Mouse (Mus musculus) gastrocnemius, adult 18-20 months (tissue): ENCODE results near the gene Efl1. TPM values are rescaled to one million over a fixed set of nuclear protein-coding genes. Genes with fewer than 3 reads are reported as not detected.
"Not testable (repeated sequence)": the region's sequence is repeated elsewhere in the genome, so short reads cannot be mapped to it uniquely, and the experiment has no call there.

Experiments used
- DNase-seq: peaks from one replicate; pipeline ENCODE4 v3.0.0; 2021; ENCODE audit warnings: low spot score
- total RNA-seq, 2 experiments: library from RNA; stranded (reverse); gene quantifications; 2 replicates each; pipeline ENCODE4 v1.2.3; 2021

The Efl1 gene
- total RNA-seq, 2 experiments from 2014 or later, result 7.3 to 8.2 TPM

DNA sequence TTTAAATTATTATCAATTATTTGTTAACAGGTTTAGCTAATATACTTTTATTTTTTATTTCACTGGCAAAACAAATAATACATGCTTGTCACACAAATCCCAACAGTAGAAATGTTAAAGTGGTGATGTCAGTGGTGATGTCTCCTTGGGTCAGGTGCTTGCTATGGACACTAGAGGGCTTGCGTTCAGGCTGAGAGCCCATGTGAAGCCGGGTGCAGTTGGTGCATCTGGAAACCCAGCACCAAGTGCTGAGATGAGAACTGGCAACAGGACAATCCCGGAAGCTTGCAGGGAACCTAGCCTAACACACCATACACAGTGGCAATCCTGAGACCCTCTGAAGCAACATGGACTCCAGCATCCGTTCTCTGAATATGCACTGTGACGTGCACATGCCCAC lies 70.9 kb downstream of the Efl1 start:
- DNase-seq, result peak; percentile 23

DNA sequence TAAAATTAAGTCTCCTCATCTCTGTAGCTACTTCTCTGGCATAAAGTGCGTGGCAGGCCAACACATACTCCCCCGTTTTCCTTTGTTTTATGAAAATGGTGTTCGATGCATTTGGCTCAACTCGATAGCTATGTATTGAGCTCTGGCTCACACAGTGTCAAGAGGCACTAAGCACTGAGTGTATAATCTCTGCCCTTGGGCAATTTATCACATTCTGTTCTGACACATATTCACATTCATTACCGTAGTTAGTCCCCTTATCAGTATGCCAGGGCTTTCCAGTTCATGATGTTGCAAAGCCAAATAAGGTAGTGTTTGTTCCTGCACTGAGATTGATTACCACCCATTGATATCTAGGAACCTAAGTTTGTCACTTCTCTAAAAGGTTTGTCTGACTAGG lies 71.3 kb downstream of the Efl1 start:
- DNase-seq, result no peak

DNA sequence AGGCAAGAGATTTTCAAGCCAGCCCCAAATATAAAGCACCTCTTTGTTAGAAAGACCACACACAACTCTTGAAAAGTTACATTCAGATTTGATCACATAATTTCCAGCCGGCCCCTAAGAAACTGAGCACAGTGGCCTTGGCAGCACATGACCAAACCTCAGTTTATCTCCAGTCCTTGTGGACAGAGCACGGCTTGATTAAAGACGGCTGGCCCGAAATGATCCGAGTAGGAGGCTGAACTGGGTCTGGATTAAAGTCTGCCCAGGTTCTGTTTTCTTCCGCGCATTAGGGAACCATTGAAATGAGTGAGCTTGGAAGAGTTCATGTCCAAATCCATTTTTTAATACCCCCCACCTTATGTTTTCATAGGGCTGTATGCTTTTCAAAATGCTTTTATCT lies 72.1 kb downstream of the Efl1 start:
- DNase-seq, result no peak

DNA sequence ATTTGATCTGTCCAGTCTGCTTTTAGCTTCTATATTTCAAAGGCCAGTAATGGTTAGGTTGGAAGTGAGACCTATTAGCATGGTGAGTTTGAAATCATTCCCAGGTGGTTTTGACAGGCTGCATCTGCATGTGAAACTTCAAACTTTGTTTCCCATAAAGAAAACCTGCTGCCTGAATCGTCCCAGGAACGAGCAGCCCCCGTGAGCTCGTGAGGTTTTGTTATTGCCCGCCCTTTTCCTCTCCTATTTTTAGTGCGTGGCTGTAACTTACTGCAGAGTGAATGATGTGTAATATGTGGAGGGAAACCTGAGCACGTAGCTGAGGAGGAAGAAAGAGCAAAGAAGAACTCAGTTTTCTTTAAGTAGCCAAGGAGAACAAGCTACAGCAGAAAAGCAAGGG lies 72.5 kb downstream of the Efl1 start:
- DNase-seq, result no peak

DNA sequence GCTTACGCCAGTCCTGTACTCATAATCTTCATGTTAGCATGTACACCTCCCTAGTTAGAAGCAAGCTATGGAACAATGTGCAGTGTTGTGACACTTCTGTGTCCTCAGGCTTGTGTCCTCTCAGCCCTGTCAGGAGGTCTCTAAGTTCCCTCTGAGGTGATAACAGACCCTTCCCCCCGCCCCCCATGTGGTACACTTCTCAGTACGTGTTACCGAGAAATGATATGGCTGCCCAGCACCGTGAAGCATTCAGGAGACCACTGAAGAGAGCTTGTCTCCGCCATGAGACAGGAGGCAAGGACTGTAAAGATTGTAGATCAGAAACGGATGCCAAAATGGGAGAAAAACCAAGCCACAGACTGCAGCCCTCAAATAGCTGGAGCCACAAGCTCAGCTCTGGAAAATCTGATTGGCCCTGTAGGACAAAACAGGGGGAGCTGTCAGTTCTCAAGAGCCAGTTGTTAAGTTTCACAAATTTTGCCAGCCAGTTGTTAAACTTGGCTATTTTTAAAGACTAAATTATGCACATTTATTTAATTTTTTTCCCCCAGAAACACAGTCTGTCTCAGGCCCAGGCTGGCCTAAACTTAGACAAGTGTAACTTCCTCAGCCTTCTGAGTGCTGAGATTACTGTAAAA lies 74.2 kb downstream of the Efl1 start:
- no peak for DNase-seq

DNA sequence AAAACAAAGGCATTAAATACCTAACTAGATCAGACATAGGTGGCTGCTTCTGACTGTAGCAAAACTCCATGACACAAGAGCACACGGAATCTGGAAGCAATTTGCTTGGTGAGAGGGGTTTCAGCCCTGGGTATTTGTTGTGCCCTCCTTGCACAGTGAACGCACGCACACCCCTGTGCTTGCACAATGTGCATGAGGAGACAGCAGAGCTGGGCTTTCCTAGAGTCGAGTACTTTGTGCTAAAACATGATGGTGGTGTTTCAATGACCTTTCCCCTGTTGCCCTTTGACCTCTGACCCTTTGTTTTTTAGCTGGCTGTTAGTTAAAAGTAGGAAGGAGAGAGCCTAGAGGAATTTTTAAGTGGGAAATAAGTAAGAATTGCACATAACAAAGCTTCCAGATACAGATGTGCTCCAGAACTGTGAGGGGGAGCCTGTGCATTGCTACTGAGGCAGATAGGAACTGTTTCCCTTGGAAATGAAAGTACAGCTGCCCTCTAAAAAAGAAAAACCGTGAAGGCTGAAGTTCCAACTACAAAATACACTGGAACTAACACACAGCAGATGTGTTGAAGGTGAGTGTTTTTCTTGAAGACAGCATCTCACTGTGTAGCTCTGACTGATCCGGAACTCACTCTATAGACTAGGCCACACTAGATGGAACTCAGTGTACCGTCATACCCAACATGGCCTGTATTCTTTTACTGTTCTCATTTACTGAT lies 74.9 kb downstream of the Efl1 start:
- no peak for DNase-seq

DNA sequence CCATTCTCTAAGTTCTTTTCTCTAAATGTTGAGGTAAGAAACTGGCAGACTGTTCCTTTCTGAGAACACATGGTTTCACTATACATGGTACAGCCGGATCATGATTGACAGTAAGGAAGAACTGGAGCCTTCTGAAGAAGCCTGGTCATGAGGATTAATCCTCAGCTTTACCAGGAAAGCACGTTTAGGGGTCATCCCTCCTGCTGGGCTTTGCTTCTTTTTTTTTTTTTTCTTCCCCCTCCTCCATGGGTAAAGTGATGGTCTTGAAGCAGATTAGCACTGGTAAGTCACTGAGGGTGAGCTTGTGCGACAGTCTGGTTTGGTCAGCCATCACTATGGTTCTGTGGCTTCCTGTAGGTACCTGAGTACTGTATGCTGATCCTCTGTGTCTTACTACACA lies 76.1 kb downstream of the Efl1 start:
- no peak for DNase-seq

DNA sequence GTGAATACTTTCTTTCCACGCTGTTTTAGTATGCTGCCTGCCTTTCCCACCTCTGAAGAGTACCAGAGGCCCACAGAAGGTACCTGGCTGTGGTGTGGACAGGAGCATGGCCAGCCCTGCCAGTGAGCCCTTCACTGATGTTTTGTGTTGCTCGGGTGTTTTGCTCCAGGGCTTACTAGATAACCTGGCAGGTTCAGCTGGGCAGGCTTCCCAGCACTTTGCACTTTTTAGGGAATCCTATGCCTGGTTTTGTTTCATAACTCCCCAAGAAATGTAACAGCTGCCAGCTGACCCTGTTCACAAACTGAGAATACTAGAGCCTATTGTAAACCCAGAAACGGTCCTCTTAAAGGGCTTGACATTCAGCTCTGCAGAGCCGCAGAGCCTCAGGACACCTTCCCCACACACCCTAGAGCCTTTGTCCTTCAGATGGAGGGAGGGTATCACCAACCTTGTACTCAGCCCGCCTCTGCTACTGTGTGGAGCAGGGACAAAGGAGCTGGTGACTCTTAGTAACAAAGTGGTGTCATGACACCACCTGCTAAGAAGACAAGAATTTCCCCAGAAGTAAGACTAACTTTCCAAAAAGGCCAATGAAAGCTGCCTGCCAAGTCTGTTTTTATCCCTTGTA lies 76.7 kb downstream of the Efl1 start:
- no peak for DNase-seq

DNA sequence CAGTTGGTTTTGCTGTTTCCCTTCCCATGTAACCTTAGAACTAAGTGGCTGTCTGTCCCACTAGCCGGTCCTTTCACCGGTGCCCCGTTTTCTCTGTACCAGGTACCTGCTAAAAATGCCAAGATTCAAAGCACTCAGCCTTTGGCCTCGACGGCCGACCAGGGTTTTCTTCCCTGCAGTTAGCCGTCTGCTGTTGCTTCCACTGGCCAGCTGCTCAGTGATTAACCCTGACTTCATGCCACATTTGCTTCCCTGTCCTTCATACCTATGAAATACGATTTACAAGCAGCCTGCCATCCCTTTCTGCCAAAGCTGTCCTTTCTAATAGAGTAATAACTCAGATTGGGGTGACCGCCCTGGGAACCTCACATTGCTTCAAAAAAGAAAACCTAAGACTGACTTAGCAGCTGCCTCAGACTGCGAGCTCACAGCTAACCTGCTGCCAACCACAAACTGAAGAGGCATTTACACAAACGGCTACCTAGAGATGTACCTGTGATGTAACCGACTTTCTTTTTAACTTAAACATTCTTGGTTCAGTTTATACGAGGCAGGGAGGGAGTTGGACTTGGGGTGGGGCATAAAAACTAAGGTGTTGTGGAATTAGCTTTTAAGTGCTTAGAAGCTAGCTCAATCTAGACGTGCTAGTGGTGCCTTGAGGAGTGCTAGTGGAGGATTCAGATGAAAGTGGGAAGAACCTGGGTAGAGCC lies 77.5 kb downstream of the Efl1 start:
- DNase-seq, result no peak

DNA sequence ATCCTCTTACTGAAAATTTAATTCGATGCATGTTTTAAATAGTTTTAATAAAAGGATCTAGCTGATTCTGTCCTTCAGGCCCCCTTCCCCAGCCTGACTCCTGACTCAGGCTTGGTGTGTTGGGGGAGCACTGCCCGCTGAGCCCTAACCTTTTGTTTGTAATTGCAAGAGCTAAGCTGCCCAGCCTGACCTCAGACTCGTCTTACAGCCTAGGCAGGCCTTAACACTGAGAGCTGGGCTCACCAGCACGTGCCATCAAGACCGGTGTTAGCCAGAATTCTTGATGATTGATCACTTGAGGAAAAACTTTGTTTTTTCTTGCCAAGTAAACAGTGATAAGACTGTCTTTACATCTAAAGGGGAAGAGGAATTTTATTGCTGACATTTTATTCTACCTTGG lies 78.7 kb downstream of the Efl1 start:
- DNase-seq, result no peak

DNA sequence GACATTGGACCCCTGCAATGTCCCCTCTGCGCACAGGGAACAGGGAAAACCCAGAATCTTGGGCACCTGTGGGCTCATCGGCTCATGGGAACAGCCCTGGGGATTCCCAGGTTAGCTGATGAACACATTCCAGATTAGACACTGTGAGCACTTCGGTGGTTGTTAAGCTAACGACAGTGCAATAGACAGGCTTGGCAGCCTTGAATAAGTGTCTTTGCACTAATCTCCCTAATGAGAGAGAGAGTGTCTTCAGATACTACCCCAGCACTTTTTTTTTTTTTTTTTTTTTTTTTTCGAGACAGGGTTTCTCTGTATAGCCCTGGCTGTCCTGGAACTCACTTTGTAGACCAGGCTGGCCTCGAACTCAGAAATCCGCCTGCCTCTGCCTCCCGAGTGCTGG lies 80.6 kb downstream of the Efl1 start:
- DNase-seq, result not testable (repeated sequence)

DNA sequence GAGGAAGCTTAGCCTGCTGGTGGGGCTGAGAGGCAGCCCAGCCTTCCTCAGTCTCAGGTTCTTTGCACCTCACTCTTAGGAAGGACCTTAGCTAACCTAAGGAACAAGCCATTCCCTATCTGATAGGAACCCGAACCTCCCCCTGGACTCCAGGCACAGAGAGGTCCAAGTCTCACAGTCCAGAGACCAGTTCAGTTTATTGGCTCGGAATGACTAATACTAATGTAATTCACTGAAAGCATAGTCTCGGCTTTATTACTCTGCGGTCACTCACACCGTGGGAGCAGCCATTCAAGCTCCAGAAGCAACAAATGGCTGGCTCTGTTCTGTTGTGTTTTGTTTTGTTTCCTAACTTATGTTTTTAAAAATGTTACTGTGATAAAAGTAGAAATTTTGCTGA lies 84.7 kb downstream of the Efl1 start:
- DNase-seq, result no peak

DNA sequence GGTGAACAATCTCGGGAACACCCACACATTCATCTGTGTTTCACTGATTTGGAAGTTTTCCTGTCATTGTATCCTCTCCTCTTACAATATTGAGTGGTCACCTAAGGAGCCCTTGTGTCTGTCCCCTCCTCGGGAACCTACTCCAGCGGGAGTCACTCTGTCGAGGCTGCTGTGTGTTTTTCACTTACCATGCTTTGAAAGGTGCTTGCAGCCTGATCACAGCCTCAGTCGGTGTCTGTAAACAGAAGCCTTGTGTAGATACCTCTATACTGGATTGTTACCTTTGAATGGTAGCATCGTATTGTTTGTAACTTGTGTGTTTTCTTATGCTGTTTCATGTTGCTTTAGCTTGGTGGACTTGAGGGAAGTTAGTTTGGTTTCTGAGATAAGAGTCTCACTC lies 85.6 kb downstream of the Efl1 start:
- DNase-seq, result no peak

DNA sequence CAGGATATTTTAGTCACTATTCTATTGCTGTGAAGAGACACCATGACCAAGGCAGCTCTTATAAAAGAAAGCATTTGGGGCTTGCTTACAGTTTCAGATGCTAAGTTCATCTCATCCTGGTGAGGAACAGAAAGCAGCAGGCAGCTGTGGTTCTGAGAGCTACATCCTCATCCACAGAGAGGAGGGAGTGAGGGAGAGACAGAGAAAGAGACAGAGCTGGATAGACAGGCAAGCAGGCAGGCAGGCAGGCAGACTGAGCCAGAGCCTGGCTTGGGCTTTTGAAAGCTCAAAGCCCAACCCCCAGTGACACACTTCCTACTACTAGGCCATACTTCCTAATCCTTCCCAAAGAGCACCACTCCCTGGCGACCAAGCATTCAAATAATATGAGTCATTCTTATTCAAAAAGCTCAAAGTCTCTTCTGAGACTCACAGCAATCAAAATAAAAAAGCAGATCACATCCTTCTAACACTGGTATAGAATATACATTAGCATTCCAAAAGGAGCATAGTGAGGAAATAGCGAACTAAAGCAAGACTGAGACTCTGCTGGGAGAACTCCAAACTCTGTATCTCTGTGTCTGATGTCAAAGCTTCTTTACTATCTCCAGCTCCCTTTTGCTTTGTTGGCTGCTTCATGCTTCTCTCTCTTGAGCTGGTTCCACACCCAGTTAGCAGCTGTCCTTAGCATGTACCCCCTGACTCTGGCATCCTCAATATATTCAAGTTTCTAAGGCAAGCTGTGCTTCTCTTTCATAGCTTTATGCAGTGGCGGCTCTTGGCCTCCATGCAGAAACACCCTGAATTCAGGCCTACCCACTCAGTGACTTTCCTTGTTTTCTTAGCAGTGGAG lies 86.6 kb downstream of the Efl1 start:
- no peak for DNase-seq

DNA sequence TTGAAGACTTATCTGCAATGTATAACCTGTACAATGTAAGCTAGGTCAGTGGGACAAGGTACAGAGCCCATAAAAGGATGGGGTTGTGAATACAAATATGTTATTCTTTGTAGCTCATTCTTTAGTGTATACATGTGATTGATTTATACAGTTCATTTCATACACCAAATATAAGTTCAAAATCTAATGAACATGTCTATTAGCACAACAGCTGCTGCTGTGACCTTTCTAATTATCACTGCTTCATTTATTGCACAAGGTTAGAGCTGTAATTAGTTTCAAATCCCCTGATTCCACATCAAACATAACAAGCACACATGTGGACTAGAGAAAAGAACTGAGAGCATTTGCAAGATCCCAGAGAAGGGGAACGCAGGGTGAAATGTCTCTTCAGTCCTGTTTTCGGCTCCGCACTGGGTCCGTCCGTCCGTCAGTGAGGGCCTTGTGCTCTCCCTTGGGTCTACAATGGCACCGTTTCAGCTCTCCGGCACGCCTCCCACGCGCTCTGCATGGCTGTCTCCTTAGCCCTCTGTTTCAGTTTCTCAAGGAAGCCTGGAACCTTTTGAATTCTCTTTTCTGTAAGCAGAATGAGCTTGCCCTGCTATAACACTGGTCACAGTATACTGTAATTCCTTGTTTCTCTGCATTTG lies 94.8 kb downstream of the Efl1 start:
- peak; percentile 27 for DNase-seq

DNA sequence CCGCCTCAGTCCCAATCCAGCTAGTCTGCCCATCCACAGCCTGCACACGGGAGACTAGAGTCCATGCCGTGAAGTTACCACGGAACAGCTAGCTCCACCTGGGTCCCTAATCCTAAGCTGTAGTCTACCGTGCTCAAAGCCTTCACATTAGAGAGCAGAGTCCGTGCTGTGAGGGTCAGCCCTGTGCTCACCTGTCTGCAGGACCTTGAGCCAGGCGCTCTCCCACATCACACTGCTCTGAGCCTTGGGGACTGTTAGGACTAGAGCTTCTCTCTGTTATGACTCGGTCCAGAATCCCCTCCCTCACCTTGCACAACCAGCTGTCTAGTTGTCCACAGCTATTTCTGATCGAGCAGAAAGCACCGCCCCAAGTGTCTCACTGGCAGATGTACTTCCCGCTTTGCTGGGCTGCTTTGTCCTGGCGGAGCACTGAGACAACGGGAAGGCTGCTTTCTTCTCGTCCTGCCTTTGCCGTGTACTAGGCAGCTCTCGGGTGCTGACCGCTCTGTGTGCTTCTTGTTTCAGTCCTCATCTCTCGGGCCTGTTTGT lies 95.8 kb downstream of the Efl1 start:
- no peak for DNase-seq

DNA sequence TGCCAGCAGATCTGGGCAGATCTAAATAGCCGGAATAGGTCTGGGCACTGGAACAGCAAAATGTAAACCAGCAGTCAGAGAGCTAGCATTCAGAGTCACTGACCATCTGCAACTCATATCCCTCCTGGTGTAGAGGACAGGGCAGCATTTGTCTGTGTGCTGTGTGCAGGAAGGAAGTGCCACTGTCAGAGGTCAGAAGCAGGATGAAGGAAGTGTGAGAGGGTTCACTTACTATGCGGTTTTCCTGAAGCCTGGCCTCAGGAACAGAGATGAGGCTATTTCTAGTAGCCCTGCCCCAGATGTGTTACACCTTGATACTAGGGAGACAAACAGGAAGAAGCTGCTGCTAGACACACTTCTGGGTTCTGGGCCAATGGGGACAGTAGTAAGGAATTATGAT lies 100.4 kb downstream of the Efl1 start:
- no peak for DNase-seq

DNA sequence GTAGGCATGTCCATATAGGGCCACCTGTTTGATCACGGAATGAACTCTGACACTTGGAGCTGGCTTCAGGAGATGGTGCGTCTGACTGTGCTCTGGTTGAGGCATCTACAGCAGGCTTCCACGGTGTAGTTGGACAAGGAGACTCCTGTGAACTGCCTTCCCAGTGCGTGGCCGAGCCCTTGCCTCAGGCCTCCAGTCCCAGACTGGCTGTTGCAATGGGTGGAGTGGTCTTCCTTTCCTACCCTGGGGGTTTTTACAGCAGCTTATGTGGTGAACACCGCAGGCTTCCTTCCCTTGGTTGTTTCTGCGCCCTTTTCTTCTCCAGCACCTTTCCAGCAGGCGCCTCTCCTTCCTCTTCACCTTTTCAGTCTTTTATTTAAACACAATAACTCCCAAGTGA lies 100.8 kb downstream of the Efl1 start:
- DNase-seq, result no peak

DNA sequence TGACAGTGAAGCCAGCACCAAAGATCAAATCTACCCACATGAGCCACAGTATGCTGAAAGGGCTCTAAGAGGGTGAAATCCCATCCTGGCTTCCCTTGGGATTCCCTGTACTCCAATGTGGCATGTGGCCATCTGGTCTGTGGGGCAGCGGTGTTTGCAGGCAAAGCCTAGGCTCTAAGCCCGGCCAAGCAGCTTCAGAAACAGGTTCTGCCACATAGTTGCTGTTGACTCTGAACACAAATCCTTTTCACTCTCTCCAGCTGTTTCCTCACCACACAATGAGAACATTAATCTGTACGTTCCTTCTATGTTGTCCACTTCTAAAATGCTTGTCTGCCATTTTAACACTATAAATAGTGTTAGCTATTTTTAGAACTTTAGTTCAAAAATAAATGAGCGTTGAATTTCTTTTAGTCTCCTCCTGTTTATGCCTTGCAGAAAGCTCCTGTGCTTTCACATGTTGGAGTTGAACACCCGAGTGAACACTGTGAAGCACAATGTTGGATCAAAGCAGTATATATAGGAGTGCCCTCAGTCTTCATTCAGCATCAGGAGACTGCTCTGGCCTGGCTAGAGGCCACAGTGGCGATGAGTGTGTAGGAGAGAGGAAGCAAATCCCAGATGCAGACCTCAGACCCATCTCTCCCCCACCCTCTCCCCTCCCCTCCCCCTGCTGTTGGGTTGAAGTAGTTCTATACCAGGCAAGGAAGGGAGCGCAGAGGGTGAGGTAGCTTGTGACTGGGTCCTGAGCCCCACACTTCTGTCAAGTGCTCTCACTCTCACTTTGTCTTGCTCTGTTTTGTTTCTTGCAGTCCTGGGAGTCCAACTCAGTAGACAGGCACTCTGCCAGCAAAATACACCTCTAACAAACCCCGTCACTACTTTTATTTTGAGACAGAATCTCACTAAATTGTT lies 104.0 kb downstream of the Efl1 start:
- DNase-seq, result peak; percentile 51
